Mouse (Mus musculus): ENCODE measurements at regions not wholly inside any gene's neighbourhood (a gene's known extent, or its start where the extent isn't known, plus 50 kb on each side); places are given as distances from the start of the nearest gene placed in this dataset.

- TF ChIP-seq CTCF (IDR thresholded peaks at IDR 0.05; ENCODE audit: low read depth) (no peak), EP300 (IDR thresholded peaks at IDR 0.05; ENCODE audit: low read depth) (no peak)
These were observed 152.0 kb downstream of the Cdca7 start for GRCm38 (mm10) chr2:72627915-72628314.

Data from heart, postnatal 0 days (tissue).